Mouse (Mus musculus) neural tube, embryonic 13.5 days (tissue): Measurements from ENCODE around the gene Spdye4b. TPM values are rescaled to one million over a fixed set of nuclear protein-coding genes. Genes with fewer than 3 reads are reported as not detected.
"Not testable (repeated sequence)": the region's sequence is repeated elsewhere in the genome, so short reads cannot be mapped to it uniquely, and the experiment has no call there.

Experiments used
- ATAC-seq: fragments of 200-750 bp; cut with Nextera tagmentation; 2 replicates; pipeline ENCODE4 v1.8.0; 2017; ENCODE audit warnings: low read depth, mild to moderate bottlenecking, moderate TSS enrichment, moderate library complexity
- H3K27ac ChIP-seq: fragments of 300-500 bp; sonication (generic); replicated peaks from 2 replicates; pipeline ENCODE4 v1.5.1; 2015; ENCODE audit warnings: moderate library complexity, mild to moderate bottlenecking, inconsistent platforms
- H3K27me3 ChIP-seq: fragments of 300-500 bp; sonication (generic); 2 replicates; pipeline ENCODE4 v1.6.1; 2015; ENCODE audit warnings: mild to moderate bottlenecking, inconsistent platforms
- H3K36me3 ChIP-seq: fragments of 300-500 bp; sonication (generic); 2 replicates; pipeline ENCODE4 v1.6.1; 2015; ENCODE audit warnings: mild to moderate bottlenecking, inconsistent platforms
- H3K4me1 ChIP-seq: fragments of 300-500 bp; sonication (generic); replicated peaks from 2 replicates; pipeline ENCODE4 v1.6.1; 2015; ENCODE audit warnings: inconsistent platforms
- H3K4me2 ChIP-seq: fragments of 300-500 bp; sonication (generic); 2 replicates; pipeline ENCODE4 v1.6.1; 2015; ENCODE audit warnings: inconsistent platforms, mild to moderate bottlenecking, moderate library complexity
- H3K4me3 ChIP-seq: fragments of 300-500 bp; sonication (generic); 2 replicates; pipeline ENCODE4 v1.5.1; 2015; ENCODE audit warnings: mild to moderate bottlenecking, inconsistent platforms
- H3K9ac ChIP-seq: fragments of 300-500 bp; sonication (generic); 2 replicates; pipeline ENCODE4 v1.6.1; 2015; ENCODE audit warnings: moderate library complexity, mild to moderate bottlenecking, inconsistent platforms
- H3K9me3 ChIP-seq: fragments of 300-500 bp; sonication (generic); 2 replicates; pipeline ENCODE4 v1.6.1; 2016; ENCODE audit warnings: inconsistent platforms
- WGBS: fragments of 180-500 bp; shearing (Covaris S2); methylation state at CpG from one replicate; pipeline ENCODE4 v1.1.7; 2015; 5-methylcytosine and 5-hydroxymethylcytosine counted together
- polyA plus RNA-seq: library from polyadenylated mRNA; unstranded; fragments of >200 nt; fragmentation: Nextera tagmentation; extraction: Ambion mirVana; gene quantifications from 2 replicates; pipeline ENCODE4 v1.2.1, GENCODE M21; 2015

Gene Spdye4b
- not detected in 2 replicates for polyA plus RNA-seq

GRCm38 (mm10) chr5:143180255-143181076 is at the start of gene Spdye4b, which contains the start of gene Rbak:
Gene Spdye4b (plus strand): TSS chr5:143181017.
Gene Rbak (minus strand): TSS chr5:143180775.
- WGBS = under 1% methylated on average over 58 of the region's 58 CpGs
- Histone ChIP-seq H3K36me3 (peaks cover 35% of the 10 kb centered on the region), H3K4me2 (peak within 1 kb of the TSS; percentile 81), H3K9ac (peak within 1 kb of the TSS; percentile 91), H3K4me3 (peak within 1 kb of the TSS; percentile 66), H3K27ac (peak within 1 kb of the TSS; percentile 92), H3K27me3 (no peaks in the 10 kb centered on the region), H3K9me3 (0 out of 2 replicates have a peak, but pooled peaks cover 4% of the 10 kb centered on the region), H3K4me1 (peaks cover 16% of the 10 kb centered on the region)
- peak; percentile 97 for ATAC-seq

DNA sequence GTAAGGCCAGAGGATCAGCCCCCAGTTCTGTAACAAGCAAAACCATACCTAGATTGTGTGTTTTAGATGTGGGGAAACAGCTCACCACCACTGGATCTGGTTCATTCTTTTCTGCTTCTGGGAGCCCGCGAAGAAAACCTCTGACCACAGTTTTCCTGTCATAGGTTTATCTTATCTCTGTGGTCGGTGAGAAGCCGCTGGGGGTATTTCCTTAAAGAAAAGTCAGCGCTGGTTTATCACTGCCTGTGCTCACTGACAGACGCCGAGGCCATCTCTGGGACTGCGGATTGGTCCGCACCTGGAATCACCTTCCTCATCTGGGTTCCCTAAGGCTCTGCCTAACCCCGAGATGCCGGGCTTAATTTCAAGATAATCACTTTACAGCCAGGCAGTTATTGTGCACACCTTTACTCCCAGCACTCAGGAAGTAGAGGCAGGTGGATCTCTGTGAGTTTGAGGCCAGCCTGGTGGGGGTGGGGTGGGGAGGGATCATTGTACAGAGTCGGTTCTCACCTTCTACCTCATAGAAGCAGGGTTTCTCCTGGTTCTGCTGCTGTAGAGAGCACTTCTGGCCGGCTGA is 47.8 kb upstream of the Spdye4b start:
- Histone ChIP-seq H3K9me3 (peaks cover 3% of the 10 kb centered on the region), H3K9ac (no peak overlapping the region), H3K36me3 (no peaks in the 10 kb centered on the region), H3K4me2 (no peak overlapping the region), H3K4me3 (no peak overlapping the region), H3K27ac (no peak overlapping the region), H3K4me1 (no peaks in the 10 kb centered on the region), H3K27me3 (no peaks in the 10 kb centered on the region)
- WGBS = 88% methylated on average over 13 of the region's 13 CpGs
- no peak for ATAC-seq

DNA sequence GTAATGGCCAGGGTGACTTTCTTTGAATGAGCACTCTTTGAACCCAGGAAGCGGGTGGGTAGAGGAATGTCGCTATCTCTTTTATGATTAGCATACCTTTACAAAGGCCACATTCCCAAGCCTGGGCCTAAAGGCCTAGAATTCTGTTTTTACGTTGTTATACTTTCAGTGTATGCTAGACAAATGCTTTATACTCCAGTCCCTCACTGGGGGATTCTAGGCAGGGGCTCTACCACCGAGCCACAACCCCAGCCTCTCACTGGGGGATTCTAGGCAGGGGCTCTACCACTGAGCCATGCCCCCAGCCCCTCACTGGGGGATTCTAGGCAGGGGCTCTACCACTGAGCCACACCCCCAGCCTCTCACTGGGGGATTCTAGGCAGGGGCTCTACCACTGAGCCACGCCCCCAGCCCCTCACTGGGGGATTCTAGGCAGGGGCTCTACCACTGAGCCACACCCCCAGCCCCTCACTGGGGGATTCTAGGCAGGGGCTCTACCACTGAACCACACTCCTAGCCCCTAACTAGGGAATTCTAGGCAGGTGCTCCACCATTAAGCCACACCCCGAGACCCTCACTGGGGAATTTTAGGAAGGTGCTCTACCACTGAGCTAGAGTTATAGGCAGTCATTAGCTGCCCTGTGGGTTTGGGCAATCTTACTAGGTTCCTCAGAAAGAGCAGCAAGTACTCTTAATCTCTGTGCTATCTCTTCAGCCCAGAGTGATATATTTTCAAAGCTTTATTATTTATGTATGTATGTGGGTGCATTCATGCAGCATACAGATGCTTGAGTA is 46.4 kb upstream of the Spdye4b start:
- not testable (repeated sequence) for H3K4me3 ChIP-seq, H3K9ac ChIP-seq, H3K4me1 ChIP-seq, H3K4me2 ChIP-seq, H3K27ac ChIP-seq, H3K36me3 ChIP-seq, ATAC-seq, H3K27me3 ChIP-seq, H3K9me3 ChIP-seq
- 74% methylated on average over 4 of the region's 6 CpGs for WGBS

DNA sequence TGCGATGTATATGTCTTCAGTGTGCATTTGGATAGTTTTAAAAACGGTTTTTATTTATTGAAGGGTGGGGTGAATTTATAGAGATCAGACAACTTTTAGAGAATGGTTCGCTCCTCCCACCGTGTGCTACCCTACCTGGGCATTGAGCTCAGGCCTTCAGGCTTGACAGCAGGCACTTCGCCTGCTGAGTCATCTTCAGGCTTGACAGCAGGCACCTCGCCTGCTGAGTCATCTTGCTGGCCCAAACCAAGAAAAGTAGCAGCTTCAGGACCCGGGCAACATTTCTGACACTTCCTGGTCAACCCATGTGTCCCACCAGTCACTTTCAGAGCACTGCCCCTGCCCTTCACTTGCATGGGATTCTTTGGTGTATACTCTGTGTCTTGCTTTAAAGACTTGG is 45.8 kb upstream of the Spdye4b start:
- no peak overlapping the region for H3K27ac ChIP-seq
- ATAC-seq = no peak
- H3K4me3 ChIP-seq = no peak overlapping the region
- H3K4me2 ChIP-seq = no peak overlapping the region
- no peaks in the 10 kb centered on the region for H3K9me3 ChIP-seq
- no peaks in the 10 kb centered on the region for H3K4me1 ChIP-seq
- H3K27me3 ChIP-seq = no peaks in the 10 kb centered on the region
- no peaks in the 10 kb centered on the region for H3K36me3 ChIP-seq
- no peak overlapping the region for H3K9ac ChIP-seq
- 93% methylated on average over 7 of the region's 7 CpGs for WGBS

DNA sequence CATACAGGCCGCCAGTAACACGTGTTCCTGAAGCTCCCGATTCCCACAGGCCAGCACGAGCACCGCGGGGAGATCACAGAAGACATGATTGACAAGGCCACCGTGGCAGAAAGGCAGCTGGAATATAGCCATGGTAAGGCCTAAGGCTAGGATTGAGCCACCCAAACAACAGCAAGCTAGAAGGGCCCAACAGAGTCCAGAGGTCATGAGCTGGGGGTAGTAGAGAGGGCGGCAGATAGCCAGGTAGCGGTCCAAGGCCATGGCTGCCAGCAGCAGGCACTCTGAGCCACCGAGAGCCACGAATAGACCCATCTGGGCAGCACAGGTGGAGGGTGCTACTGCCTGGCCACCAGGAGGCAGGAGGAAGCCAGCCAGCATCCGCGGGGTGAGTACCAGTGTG is 43.2 kb upstream of the Spdye4b start:
- no peaks in the 10 kb centered on the region for H3K9me3 ChIP-seq
- H3K4me3 ChIP-seq = no peak overlapping the region
- WGBS = 94% methylated on average over 13 of the region's 13 CpGs
- no peaks in the 10 kb centered on the region for H3K4me1 ChIP-seq
- no peaks in the 10 kb centered on the region for H3K27me3 ChIP-seq
- ATAC-seq = no peak
- no peaks in the 10 kb centered on the region for H3K36me3 ChIP-seq
- H3K4me2 ChIP-seq = no peak overlapping the region
- H3K27ac ChIP-seq = no peak overlapping the region
- H3K9ac ChIP-seq = no peak overlapping the region

DNA sequence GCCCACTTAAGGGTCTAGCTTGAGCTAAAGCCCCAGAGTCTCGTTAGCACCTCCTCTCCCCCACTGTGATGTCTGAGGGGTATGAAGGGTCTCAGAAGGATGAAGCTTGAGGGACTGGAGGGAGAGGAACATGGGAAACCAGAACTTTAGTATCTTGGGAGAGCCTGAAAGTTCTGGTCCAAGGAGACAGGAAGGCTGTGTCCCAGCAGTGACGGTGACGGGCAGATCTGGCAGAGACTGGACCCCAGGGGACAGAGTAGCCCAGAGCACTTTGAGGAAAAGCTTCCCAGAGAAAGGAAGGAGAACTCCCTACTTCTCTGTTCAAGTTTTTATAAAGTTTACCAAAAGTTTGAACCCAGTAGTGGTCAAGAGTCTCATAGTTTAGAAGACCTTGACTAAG is 33.3 kb upstream of the Spdye4b start, which contains the start of gene Olfr718-ps1:
Gene Olfr718-ps1, minus strand, starts transcription at position 101 of the 400 bp plus-strand sequence.
- H3K4me3 ChIP-seq = no peak within 1 kb of the TSS
- H3K27me3 ChIP-seq = no peaks in the 10 kb centered on the region
- no peak for ATAC-seq
- 0 out of 2 replicates have a peak, but pooled peaks cover 6% of the 10 kb centered on the region for H3K9me3 ChIP-seq
- no peaks in the 10 kb centered on the region for H3K4me1 ChIP-seq
- WGBS = 77% methylated on average over 3 of the region's 3 CpGs
- H3K27ac ChIP-seq = no peak within 1 kb of the TSS
- no peak within 1 kb of the TSS for H3K9ac ChIP-seq
- no peaks in the 10 kb centered on the region for H3K36me3 ChIP-seq
- no peak within 1 kb of the TSS for H3K4me2 ChIP-seq

DNA sequence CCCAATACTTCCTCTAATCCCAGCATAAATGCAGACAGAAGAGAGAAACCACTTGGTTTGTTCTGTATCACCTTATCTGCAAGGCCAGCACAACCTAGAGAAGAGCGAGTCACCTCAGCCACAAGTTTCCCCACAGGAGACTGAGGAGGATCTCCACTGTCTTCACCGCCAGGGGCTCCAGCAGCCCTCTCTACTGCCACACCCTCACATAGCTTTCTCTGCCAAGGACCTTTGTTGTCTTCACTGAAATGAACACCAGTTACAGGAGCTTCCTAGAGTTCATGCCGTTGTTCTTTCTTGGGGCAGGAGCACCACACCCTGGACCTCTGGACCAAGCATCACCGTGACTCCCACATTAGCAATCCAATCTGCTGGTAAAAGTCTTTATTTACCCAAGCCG is 32.2 kb upstream of the Spdye4b start:
- Histone ChIP-seq H3K9ac (no peak overlapping the region), H3K27ac (no peak overlapping the region), H3K9me3 (0 out of 2 replicates have a peak, but pooled peaks cover 6% of the 10 kb centered on the region), H3K4me1 (no peaks in the 10 kb centered on the region), H3K4me2 (no peak overlapping the region), H3K4me3 (no peak overlapping the region), H3K36me3 (no peaks in the 10 kb centered on the region), H3K27me3 (no peaks in the 10 kb centered on the region)
- ATAC-seq = no peak
- 97% methylated on average over 5 of the region's 5 CpGs for WGBS

GRCm38 (mm10) chr5:143149536-143149935 is 31.3 kb upstream of the Spdye4b start:
- no peaks in the 10 kb centered on the region for H3K4me1 ChIP-seq
- no peak overlapping the region for H3K9ac ChIP-seq
- WGBS = 95% methylated on average over 2 of the region's 2 CpGs
- H3K4me3 ChIP-seq = no peak overlapping the region
- H3K4me2 ChIP-seq = no peak overlapping the region
- ATAC-seq = no peak
- H3K36me3 ChIP-seq = no peaks in the 10 kb centered on the region
- no peak overlapping the region for H3K27ac ChIP-seq
- 0 out of 2 replicates have a peak, but pooled peaks cover 2% of the 10 kb centered on the region for H3K27me3 ChIP-seq
- H3K9me3 ChIP-seq = 0 out of 2 replicates have a peak, but pooled peaks cover 6% of the 10 kb centered on the region

DNA sequence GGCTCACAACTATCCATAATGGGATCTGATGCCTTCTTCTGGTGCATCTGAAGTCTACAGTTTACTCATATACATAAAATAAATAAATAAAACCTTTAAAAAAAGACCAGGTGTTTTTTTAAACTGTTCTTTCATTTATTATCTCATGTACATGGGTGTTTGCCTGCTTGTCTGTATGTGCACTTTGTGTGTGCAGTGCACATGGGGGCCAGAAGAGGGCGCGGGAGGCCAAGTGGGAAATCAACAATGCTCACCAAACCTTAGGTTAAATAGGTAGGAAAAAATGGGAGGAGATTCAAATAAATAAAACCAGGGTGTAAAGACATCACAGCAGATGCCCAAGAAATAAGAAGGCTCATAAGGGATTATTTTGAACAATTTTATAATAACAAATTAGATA is 30.8 kb upstream of the Spdye4b start:
- H3K4me3 ChIP-seq = no peak overlapping the region
- H3K27ac ChIP-seq = no peak overlapping the region
- 0 out of 2 replicates have a peak, but pooled peaks cover 3% of the 10 kb centered on the region for H3K27me3 ChIP-seq
- 87% methylated on average over 2 of the region's 2 CpGs for WGBS
- H3K4me2 ChIP-seq = no peak overlapping the region
- no peak for ATAC-seq
- 0 out of 2 replicates have a peak, but pooled peaks cover 6% of the 10 kb centered on the region for H3K9me3 ChIP-seq
- no peak overlapping the region for H3K9ac ChIP-seq
- H3K36me3 ChIP-seq = no peaks in the 10 kb centered on the region
- no peaks in the 10 kb centered on the region for H3K4me1 ChIP-seq

DNA sequence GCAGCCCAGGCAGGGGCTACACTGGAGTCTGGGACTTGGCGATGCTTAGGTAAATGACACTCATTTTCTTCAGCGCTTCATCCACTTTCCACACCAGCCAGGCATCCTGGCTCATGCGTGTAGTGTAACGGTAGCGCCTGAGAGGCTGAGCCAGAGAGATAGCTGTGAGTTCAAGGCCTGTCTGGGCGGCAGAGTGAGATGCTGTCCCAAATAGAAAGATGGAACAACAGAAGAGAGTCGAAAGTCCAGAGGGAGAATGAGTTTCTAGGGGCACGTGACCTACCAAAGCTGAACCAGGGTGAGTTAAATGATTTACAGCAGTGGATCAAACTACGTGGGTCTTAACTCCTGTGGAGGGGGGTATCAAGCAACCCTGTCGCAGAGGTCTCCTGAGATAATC is 27.1 kb upstream of the Spdye4b start:
- H3K9me3 ChIP-seq = 0 out of 2 replicates have a peak, but pooled peaks cover 6% of the 10 kb centered on the region
- 91% methylated on average over 10 of the region's 10 CpGs for WGBS
- H3K27ac ChIP-seq = no peak overlapping the region
- H3K4me1 ChIP-seq = no peaks in the 10 kb centered on the region
- no peak overlapping the region for H3K4me3 ChIP-seq
- no peak overlapping the region for H3K4me2 ChIP-seq
- H3K9ac ChIP-seq = no peak overlapping the region
- no peak for ATAC-seq
- H3K27me3 ChIP-seq = peaks cover 39% of the 10 kb centered on the region
- H3K36me3 ChIP-seq = no peaks in the 10 kb centered on the region

DNA sequence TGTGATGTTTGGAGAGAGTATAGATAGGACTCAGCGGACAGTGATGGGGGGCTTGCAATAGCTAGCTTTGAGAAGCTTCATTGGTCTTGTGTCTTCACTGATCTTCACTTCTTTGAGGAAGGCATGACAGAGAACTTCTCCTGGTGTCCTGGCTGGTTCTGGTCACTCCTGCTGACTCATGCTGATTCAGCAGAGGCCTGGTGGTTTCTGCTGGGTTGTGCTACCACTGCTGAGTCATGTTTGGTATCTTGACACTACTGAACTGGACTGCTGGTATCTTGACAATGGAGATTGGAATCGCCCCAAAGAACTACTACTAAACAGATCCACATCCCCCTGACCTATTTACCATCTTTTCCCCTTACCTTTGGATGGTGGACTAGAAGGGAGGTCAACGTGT is 25.3 kb upstream of the Spdye4b start:
- Histone ChIP-seq H3K36me3 (no peaks in the 10 kb centered on the region), H3K4me1 (no peaks in the 10 kb centered on the region), H3K4me2 (no peak overlapping the region), H3K4me3 (no peak overlapping the region), H3K9me3 (0 out of 2 replicates have a peak, but pooled peaks cover 6% of the 10 kb centered on the region), H3K27me3 (peaks cover 50% of the 10 kb centered on the region), H3K27ac (no peak overlapping the region), H3K9ac (no peak overlapping the region)
- 91% methylated on average over 3 of the region's 3 CpGs for WGBS
- no peak for ATAC-seq
